Mouse (Mus musculus) liver, postnatal 0 days (tissue): ENCODE measurements around the gene Plek.

Experiments used
- CTCF ChIP-seq: sonication (generic); IDR thresholded peaks from 2 replicates; pipeline ENCODE4 v1.5.1; 2016; ENCODE audit warnings: antibody characterized with exemption, low read depth
- EP300 ChIP-seq: IDR thresholded peaks from 2 replicates; pipeline ENCODE4 v1.6.1; 2016; ENCODE audit warnings: antibody characterized with exemption, low read depth, mild to moderate bottlenecking

GRCm38 (mm10) chr11:16992880-16993279 lies 59.3 kb downstream of the Plek start:
- TF ChIP-seq CTCF (no peak), EP300 (no peak)
